Mouse (Mus musculus): ENCODE measurements around the gene Snapc5.
"Not testable (repeated sequence)": the region's sequence is repeated elsewhere in the genome, so short reads cannot be mapped to it uniquely, and the experiment has no call there.

Snapc5 gene

DNA sequence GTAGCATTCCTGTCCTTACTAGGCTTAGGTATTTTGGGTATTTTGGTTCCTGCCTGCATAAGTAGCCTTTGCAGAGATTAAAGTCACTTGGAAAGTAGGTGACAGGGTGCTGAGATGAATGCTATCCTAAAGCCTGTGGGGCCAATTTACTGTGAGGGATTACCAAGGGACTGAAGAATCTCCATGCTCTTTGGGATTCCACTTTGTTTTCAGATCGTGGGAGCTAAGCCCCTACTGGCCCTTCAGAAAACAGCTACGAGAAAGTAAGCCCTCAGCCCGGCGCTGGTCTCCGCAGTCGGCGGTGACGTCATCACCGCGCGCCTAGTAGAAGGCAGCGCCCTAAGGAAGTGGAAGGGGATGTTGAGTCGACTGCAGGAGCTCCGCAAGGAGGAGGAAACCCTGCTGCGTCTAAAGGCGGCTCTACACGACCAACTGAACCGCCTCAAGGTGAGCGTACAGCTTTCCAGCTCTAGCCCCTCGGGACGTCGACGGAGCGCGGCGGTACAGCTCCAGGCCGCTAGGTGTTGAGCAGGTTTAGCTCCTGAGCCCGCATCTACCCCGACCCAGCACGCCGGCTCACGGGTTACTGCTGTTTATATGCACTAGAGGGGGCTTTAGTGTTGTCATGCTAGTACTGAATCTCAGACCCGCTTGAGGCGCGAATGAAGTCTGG lies at the start of gene Snapc5:
Gene Snapc5, plus strand, starts transcription at position 301 of the 673 bp plus-strand sequence.
- peak; percentile 90 for DNase-seq (ENCODE audit: low read depth, low spot score)

DNA sequence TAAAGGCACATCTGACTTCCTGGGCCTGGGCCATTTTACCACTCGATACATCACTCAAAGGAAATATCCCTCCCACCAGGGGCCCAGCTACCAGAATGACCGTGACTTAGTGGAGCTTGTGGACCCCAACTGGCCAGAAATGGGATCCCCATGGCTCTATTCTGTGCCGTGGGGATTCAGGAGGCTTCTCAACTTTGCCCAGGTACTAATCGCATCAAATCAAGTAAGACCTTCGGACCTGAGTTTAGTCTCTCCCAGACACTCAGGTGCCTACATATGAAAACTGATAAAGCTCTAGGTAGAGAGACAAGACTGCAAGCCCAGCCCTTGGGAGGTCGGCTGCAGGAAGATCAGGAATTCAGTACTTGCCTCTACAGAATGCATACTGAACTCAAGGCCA lies 47.5 kb upstream of the Snapc5 start:
- DNase-seq (ENCODE audit: low read depth, low spot score), result no peak

DNA sequence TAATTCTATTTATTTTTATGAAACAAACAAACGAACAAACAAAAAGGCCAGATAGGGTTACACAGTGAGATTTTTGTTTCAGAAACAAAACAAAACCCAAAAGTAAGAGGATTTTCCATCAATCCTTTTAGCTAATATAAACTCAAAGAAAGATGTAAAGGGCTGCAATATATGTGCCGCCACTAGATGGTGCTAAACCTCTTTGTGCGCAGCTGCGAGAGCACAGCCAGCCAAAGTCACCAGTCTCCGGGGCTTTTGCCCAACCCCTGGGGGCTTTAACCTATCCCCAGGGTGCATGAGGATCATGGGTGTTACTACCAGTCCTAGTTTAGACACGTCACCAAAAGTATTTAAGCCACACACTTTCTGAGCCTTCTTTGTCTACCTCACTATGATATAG lies 40.2 kb upstream of the Snapc5 start:
- peak; percentile 58 for DNase-seq (ENCODE audit: low read depth, low spot score)

DNA sequence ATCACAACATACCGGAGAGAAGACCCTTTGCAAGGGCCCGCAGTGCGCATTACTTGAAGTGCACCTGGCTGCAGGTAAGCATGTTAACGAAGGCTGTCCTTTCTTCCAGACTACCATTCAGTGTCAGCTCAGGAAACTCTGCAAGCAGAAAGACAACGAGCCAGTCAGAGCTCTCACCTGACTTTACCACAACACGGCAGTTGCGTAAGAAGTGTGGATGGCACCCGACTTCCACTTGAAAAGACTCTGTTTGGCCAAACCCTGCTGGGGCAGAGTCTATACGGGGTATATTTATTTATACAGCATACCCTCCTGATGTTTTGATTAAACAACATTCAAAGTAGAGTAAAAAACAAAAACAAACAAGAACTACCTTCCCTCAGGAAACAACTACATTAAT lies 39.2 kb upstream of the Snapc5 start:
- DNase-seq (ENCODE audit: low read depth, low spot score), result no peak

GRCm38 (mm10) chr9:64156641-64157040 lies 22.4 kb upstream of the Snapc5 start:
- no peak for DNase-seq (ENCODE audit: low read depth, low spot score)

- no peak for DNase-seq (ENCODE audit: low read depth, low spot score)
Observed at GRCm38 (mm10) chr9:64160471-64160870, 18.6 kb upstream of the Snapc5 start.

DNA sequence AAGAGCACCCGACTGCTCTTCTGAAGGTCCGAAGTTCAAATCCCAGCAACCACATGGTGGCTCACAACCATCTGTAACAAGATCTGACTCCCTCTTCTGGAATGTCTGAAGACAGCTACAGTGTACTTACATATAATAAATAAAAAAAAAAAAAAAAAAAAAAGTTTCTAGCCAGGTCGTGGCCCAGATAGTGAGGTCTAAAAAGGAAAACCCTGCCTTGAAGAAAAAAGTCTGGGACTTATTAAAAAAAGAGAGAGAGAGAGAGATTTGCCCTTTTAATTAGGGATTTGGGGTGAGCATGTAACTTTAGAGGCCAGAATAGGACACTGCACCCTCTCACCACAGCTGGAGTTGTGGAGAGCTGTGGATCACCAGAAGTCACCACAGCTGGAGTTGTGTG lies 9.1 kb upstream of the Snapc5 start:
- not testable (repeated sequence) for DNase-seq (ENCODE audit: low read depth, low spot score)

DNA sequence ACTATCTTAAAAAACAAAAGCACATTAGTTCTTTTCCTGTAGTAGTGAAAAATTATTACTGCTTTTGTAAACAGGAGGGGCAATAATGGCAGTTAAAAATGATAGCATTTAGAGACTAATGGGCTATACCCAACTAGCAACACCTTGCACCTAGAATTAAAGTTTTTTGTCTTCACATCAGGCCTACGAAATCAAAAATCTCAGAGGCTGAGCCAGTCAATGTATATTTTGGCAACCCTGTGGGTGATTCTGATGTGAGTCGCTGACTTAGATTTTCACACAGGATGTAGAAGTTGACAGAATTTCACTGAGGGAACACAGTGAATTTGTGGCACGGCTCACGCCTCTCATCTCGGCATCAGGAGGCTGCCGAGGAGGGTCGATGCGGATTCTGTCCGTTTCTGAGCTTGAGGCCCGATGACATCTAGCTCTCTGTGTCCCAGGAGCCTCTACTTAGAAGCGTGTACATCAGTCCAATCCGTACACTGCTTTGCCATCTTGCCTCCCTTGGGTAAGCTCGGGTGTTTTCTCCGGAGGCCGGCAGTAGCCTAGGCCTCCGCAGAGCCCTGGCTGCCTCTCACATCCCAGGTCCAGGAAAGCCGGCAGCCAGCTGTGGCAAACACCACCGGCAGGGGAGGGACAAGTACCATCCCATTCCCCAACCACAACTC lies 6.8 kb upstream of the Snapc5 start:
- no peak for DNase-seq (ENCODE audit: low read depth, low spot score)

GRCm38 (mm10) chr9:64172816-64173665 lies 6.0 kb upstream of the Snapc5 start, which contains the start of the genes Zwilch and Rpl4:
TSS of gene Zwilch (minus strand) at chr9:64173104.
TSS of gene Rpl4 (plus strand) at chr9:64173375.
- peak; percentile 94 for DNase-seq (ENCODE audit: low read depth, low spot score)

- DNase-seq (ENCODE audit: low read depth, low spot score), result no peak
Observed at GRCm38 (mm10) chr9:64173666-64174220, 5.3 kb upstream of the Snapc5 start.

GRCm38 (mm10) chr9:64174341-64174740 lies 4.7 kb upstream of the Snapc5 start:
- no peak for DNase-seq (ENCODE audit: low read depth, low spot score)

DNA sequence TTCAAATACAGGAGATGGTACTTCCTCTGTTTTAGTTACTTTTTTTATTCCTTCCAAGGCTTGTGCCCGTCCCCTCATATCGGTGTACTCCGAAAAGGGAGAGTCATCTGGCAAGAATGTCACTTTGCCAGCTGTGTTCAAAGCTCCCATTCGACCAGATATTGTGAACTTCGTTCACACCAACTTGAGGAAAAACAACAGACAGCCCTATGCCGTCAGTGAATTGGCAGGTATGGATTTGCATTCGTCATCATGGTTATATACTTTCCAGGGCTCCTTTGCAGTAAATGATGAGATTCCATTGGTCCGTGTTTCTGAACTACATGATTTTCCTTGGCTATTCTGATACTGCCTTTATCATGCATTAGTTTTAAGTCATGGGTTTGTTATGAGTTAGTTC lies 4.3 kb upstream of the Snapc5 start:
- DNase-seq (ENCODE audit: low read depth, low spot score), result no peak

DNA sequence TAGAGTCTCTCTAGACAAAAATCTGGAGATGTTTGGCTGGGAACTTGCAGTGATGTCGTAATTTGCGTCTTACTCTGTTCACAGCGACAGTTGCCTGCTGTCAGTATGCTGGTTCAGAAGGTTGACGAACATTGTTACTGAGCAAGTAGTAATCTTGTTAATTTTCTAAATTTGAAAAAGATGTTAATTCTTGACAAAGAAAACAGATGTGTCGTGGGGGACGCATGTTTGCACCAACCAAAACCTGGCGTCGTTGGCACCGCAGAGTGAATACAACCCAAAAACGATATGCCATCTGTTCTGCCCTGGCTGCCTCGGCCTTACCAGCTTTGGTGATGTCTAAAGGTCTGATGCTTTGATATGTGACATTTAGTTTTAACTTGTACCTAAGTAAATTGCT lies 3.7 kb upstream of the Snapc5 start:
- no peak for DNase-seq (ENCODE audit: low read depth, low spot score)

DNA sequence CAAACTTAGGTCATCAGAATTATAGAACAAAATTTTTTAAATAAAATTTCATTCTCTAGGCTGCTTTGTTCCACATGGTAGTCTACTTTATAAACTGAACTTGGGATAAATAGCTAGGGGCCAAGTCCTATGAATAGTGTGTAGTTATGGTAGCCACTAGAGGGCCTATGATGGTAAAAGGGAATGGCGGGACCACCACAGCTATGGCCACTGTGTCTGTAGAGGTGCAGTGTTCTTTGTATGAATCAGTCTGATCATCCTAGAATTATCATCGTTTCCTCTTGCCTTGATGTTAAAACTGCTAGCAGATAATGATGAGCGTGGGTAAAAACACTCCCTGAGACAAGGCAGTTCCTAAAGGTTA lies 482 bp upstream of the Snapc5 start:
- DNase-seq (ENCODE audit: low read depth, low spot score), result no peak

DNA sequence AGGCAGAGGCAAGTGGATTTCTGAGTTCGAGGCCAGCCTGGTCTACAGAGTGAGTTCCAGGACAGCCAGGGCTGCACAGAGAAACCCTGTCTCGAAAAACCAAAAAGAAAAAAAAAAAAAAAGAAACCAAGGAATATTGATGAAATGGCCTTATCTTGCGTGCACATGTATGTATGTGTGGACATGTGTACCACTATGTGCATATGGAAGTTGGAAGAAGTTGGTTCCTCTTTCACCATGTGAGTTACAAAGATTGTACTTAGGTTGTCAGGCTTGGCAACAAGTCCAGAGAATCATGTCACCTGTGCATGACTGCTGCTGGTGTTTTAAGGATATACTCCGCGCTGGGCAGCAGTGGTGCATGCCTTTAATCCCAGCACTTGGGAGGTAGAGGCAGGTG lies 4.2 kb downstream of the Snapc5 start:
- not testable (repeated sequence) for DNase-seq (ENCODE audit: low read depth, low spot score)

- DNase-seq (ENCODE audit: low read depth, low spot score), result no peak
Observed at GRCm38 (mm10) chr9:64184166-64184840, 5.2 kb downstream of the Snapc5 start.

DNA sequence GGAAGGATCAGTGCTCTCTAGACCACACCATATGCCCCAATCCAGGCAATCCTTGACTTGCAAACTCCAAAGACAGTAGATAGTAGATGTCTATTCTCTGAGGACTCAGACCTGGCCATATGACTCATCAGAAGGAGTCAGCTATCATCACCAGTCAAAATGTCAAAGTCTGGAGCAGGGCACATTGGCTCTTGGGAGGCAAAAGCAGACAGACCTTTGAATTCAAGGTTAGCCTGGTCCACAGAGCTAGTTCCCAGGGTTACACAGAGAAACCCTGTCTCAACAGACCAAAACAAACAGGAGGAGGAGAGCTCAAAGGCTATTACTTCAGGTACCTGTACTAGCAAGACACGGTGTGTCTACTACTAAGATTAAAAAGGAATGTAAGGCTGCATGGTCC lies 14.8 kb downstream of the Snapc5 start:
- no peak for DNase-seq (ENCODE audit: low read depth, low spot score)

GRCm38 (mm10) chr9:64195554-64195953 lies 16.5 kb downstream of the Snapc5 start:
- DNase-seq (ENCODE audit: low read depth, low spot score), result no peak

DNA sequence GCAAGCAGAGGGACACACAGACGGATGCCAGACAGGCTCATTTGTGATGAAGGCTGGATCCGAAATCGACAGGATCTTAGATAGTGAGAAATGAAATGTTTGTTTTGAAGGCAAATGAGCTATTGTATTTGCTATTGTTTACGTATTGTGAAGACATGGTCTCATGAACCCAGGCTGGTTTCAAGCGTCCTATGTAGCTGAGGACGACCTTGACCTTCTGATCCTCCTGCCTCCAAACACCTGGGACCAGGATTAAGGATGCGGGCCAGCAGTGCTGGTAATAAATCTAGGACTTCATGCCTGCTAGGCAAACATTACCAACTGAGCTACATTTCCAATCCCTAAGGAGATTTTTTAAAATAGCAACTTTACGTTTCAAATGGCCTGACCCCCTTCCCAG lies 18.4 kb downstream of the Snapc5 start:
- DNase-seq (ENCODE audit: low read depth, low spot score), result no peak

- no peak for DNase-seq (ENCODE audit: low read depth, low spot score)
Observed at GRCm38 (mm10) chr9:64198068-64198762, 19.1 kb downstream of the Snapc5 start.
